Mouse (Mus musculus): ENCODE results near the gene Kcnrg.

Gene Kcnrg

GRCm38 (mm10) chr14:61645547-61645946 is 38.3 kb downstream of the Kcnrg start:
- no peak for DNase-seq (ENCODE audit: low spot score in 2 of 2)

GRCm38 (mm10) chr14:61647182-61647880 is 40.1 kb downstream of the Kcnrg start:
- no peak for DNase-seq (ENCODE audit: low spot score in 2 of 2)

GRCm38 (mm10) chr14:61647881-61648684 is 40.8 kb downstream of the Kcnrg start:
- DNase-seq (ENCODE audit: low spot score in 2 of 2) = no peak

GRCm38 (mm10) chr14:61648685-61649504 is 41.6 kb downstream of the Kcnrg start:
- DNase-seq (ENCODE audit: low spot score in 2 of 2) = peak; percentile 94

GRCm38 (mm10) chr14:61650291-61650960 is 43.2 kb downstream of the Kcnrg start:
- no peak for DNase-seq (ENCODE audit: low spot score in 2 of 2)

GRCm38 (mm10) chr14:61656469-61656868 is 49.2 kb downstream of the Kcnrg start:
- no peak for DNase-seq (ENCODE audit: low spot score in 2 of 2)

- DNase-seq (ENCODE audit: low spot score in 2 of 2) = no peak
Measured at GRCm38 (mm10) chr14:61661496-61661895, 54.2 kb downstream of the Kcnrg start.

GRCm38 (mm10) chr14:61662307-61662706 is 55.0 kb downstream of the Kcnrg start:
- DNase-seq (ENCODE audit: low spot score in 2 of 2) = no peak
